Mouse (Mus musculus) lung, adult 2 months (tissue): ENCODE data around the gene Stab2.

Experiments
- CTCF ChIP-seq: fragments of 200-500 bp; IDR thresholded peaks from 2 replicates; pipeline ENCODE4 v1.5.1; 2011; ENCODE audit warnings: mild to moderate bottlenecking, low read length, control low read depth; ENCODE audit not compliant: insufficient read depth
- POLR2A ChIP-seq: fragments of 200-500 bp; IDR thresholded peaks from 2 replicates; pipeline ENCODE4 v1.6.1; 2011; ENCODE audit warnings: low read depth, mild to moderate bottlenecking, control low read depth, low read length, borderline replicate concordance; ENCODE audit errors: extremely low read depth

- TF ChIP-seq POLR2A (no peak), CTCF (no peak)
These were observed 155.7 kb downstream of the Stab2 start for GRCm38 (mm10) chr10:86852160-86852559.
